Mouse (Mus musculus): ENCODE results near the gene Csrp2.

Csrp2 gene

GRCm38 (mm10) chr10:110919531-110920343 lies at the start of gene Csrp2:
Gene Csrp2, plus strand, starts transcription at chr10:110919789.
- in situ Hi-C loops (cut with MseI, MboI) = no loop called here

- in situ Hi-C loops (cut with MseI, MboI) = no loop called here
Measured at GRCm38 (mm10) chr10:110874853-110875252, 44.7 kb upstream of the Csrp2 start.

- in situ Hi-C loops (cut with MseI, MboI) = no loop called here
Measured at GRCm38 (mm10) chr10:110876956-110877355, 42.6 kb upstream of the Csrp2 start.

DNA sequence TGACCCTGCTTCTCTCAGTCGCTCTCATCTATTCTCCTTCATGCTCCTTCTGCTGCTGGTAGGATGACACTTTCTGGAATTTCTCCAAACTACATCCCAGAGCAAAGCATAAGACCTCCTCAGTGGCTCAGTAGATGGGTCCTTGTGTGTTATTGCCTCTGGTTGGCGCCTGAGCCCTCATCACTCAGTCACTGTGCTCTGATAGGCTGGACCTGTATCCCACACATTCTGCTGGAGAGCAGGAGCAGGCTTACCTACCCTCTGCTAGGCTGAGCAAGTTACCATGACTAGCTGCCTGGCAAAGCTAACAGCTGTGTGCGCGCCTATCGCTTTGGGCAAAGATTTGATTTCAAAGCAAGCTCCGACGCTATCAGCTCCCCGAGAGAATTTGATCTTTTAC lies 41.7 kb upstream of the Csrp2 start:
- in situ Hi-C loops (cut with MseI, MboI) = no loop called here

- in situ Hi-C loops (cut with MseI, MboI) = no loop called here
Measured at GRCm38 (mm10) chr10:110878641-110879040, 40.9 kb upstream of the Csrp2 start.

GRCm38 (mm10) chr10:110879426-110880066 lies 40.0 kb upstream of the Csrp2 start:
- in situ Hi-C loops (cut with MseI, MboI) = no loop called here

DNA sequence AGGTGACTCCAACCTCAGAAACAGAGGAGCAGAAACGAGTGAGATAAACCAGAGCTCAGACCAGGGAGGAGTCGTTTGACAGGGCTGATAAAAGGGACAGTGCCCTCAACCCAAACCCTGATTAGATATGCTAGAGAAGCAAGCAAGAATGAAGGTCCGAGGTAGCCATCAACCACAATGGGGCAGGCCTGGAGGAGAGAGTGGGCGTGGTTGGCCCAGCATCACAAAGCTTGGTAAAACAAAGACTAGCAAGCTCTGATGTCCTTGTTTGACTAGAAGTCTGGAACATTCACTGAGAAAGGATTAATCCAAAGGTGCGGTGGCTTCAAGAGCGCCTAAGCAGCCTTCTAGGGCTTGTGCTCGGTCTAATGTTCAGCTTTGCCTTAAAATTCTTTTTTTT lies 38.2 kb upstream of the Csrp2 start:
- in situ Hi-C loops (cut with MseI, MboI) = no loop called here

DNA sequence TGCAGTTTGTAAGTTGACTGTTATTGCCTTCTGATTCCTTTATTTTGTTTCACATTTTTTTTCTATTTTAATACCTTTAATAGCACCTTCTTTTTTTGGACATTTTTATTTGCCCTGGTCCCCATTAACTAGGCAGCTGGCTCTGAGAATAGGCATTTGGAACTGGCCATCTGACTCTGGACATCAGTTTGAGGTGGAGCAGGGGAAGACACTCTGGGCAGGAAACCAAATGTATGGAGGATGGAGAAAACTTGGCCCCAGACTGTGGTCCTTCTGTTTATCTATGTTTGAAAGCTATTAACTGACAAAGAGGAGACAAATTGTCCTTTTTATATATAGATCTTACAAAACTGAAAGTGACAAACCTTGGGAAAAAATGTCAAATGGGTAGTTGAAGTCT lies 36.9 kb upstream of the Csrp2 start:
- in situ Hi-C loops (cut with MseI, MboI) = no loop called here

- in situ Hi-C loops (cut with MseI, MboI) = no loop called here
Measured at GRCm38 (mm10) chr10:110890656-110891272, 28.8 kb upstream of the Csrp2 start.

- in situ Hi-C loops (cut with MseI, MboI) = no loop called here
Measured at GRCm38 (mm10) chr10:110899744-110900501, 19.7 kb upstream of the Csrp2 start.

DNA sequence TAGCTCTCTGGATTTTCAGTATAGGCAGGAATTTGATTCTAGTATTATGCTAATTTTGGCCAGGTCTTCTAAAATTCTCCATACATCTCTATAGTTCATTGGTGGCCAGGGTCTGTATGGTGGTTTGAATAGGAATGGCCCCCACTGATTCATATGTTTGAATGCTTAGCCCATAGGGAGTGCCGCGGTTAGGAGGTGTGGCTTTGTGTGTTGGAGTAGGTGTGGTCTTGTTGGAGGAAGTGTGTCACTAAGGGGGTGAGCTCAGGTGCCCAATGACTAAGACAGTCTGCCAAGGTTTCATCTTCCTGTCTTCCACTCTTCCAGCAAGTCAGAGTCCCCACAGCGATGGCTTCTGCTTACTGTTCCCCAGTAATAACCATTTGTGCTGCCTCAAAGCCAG lies 15.7 kb upstream of the Csrp2 start:
- in situ Hi-C loops (cut with MseI, MboI) = no loop called here

DNA sequence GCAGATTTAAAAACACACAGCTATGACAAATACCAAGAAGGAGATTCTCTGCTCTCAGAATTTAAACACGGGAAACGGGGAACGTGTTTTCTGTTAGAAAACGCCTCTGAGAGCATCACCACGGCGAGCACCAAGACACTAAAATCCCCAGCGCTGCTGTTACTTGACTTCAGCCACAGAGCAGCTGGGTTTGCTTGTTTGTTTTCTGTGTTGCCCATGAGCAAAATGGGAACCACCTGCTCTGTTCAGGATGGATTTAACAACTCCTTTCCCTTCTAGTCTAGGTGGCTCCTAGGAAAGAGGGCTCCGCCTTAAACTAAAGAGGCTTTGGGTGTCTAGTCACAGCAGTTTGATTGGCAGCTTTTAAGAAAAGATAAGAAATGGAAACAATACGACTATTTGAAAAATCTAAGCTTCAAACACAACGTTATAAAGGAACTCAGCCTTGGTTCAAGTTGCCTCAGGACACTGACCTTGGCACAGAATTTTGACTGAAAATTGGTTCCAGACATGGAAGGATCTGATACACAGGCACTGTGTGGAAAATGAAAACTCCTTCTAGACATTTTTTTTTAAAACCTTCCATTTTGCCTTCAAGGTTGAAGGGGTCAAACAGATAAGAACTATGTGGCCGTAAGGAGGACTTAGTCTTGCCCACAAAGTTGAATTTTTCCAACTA lies 2.8 kb upstream of the Csrp2 start:
- in situ Hi-C loops (cut with MseI, MboI) = no loop called here

GRCm38 (mm10) chr10:110917521-110917920 lies 2.1 kb upstream of the Csrp2 start:
- in situ Hi-C loops (cut with MseI, MboI) = no loop called here

GRCm38 (mm10) chr10:110918414-110919391 lies 886 bp upstream of the Csrp2 start:
- in situ Hi-C loops (cut with MseI, MboI) = no loop called here

- in situ Hi-C loops (cut with MseI, MboI) = no loop called here
Measured at GRCm38 (mm10) chr10:110920368-110920950, 870 bp downstream of the Csrp2 start.

DNA sequence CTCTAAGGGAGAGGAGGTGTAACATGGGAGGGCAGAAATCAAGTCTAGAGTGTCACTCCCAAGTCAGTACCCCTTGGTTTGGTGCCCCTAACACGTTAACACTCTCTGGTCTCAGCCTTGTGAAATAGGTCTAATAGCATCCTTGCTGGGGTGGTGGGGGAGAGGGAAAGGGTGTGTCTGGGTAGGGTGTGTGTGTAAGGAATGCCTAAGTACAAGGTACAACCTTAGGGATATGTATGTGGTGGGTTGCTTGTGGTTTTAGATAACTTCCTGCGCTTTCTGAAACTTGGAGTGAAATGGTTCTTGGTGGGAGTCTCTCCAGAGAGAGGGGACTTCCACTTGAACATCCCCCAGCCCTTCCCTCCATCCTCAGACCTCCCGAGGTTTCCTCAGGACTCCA lies 2.3 kb downstream of the Csrp2 start:
- in situ Hi-C loops (cut with MseI, MboI) = no loop called here

- in situ Hi-C loops (cut with MseI, MboI) = no loop called here
Measured at GRCm38 (mm10) chr10:110922612-110923011, 3.0 kb downstream of the Csrp2 start.

DNA sequence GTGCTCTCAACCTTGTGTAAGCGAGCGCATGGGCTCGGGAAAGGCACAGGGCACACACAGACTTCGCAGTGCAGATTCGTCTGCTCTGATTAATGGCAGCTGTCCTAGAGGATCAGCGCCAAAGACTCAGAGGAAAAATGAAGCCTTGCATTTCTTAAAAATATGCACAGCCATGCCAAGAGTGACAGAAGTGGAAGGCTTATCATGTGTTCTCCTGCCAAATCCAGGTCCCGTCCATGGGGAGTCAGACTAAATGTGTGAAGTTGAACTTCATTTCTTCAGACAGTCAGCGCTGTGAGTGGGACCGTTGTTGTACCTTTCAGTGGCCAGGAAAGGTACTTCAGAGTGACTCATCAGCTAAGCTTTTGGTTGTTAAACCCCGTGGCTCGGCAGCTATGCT lies 7.9 kb downstream of the Csrp2 start:
- in situ Hi-C loops (cut with MseI, MboI) = no loop called here

- in situ Hi-C loops (cut with MseI, MboI) = no loop called here
Measured at GRCm38 (mm10) chr10:110929756-110930155, 10.2 kb downstream of the Csrp2 start.

Data from mouse trophoblast stem cell (cell line).